Mouse (Mus musculus): ENCODE measurements around the gene Gga1. TPM values are rescaled to one million over a fixed set of nuclear protein-coding genes. Genes with fewer than 3 reads are reported as not detected.
A peak's percentile ranks its signal among the peaks of the same experiment; 100 is the strongest.

Gene Gga1
- polyA plus RNA-seq (2015; fragmentation: Nextera tagmentation; extraction: Ambion mirVana), result 54.0 and 56.2 TPM in 2 replicates

DNA sequence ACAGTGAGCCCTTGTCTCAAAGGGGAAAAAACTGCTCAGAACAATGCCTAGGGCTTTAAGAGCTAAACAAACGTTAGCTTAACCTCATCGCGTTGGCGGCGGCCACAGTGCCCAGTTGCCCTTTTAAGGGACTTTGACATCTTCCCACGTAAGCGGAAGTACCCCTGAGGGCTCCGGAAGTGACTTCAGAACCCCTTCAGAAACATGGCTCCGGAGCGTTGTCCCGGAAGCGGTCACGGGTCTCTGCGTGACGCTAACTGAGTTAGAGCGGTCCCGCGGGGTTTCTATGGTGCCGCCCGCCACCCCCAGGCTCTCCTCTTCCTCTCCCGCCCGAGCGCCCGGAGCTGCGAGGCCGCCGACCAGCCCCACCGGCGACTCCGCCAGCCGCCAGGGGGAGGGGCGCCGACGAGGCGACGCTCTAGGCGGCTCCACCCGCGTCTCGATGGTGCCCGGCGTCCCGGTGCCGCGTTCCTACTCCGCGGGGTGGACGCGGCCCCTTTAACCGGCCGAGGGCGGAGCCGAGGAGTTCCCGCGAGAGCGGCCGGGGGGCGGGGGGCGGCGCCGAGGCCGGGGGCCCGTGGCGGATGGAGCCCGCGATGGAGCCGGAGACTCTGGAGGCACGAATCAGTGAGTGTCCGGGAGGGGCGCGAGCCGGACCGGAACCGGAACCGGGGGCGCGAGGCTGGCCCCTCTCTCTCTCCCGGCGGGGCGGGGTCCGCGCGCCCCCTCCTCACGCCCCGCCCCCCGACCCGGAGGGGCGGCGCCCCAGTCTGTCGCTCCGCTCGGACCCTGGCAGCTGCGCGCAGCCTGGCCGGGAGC, at the start of gene Gga1:
Gga1 (plus strand) TSS at position 200 of the 819 bp plus-strand sequence.
- Histone ChIP-seq H3K27ac (peak within 1 kb of the TSS; percentile 99), H3K9ac (peak within 1 kb of the TSS; percentile 86), H3K4me1 (peaks cover 56% of the 10 kb centered on the region), H3K9me3 (no peaks in the 10 kb centered on the region), H3K27me3 (no peaks in the 10 kb centered on the region), H3K4me2 (peak within 1 kb of the TSS; percentile 89), H3K36me3 (peaks cover 24% of the 10 kb centered on the region), H3K4me3 (peak within 1 kb of the TSS; percentile 70)
- peak; percentile 88 for ATAC-seq (ENCODE audit: borderline replicate concordance, extremely low read depth, low FRiP score, low TSS enrichment)
- WGBS, result under 1% methylated on average over 70 of the region's 95 CpGs

DNA sequence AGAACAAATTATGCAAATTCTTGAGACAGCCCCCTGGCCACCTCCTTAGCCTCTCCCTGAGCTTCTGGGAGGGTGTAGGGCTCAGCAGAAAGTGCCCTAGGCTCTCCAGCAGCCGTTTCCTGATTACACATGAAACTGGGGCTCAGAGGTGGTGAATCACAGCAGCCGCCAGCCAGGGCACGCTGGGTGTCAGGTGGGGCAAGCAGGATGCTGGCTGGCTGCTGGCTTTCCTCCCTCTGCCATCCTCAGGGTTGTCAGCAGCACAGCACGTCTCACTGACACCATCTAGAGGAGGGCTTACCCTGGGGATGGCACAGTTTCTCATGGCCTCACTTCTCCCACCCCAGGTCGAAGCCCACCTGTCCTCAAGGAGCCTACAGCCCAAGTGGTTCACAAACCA, 48.7 kb upstream of the Gga1 start:
- no peaks in the 10 kb centered on the region for H3K9me3 ChIP-seq
- H3K27me3 ChIP-seq, result no peaks in the 10 kb centered on the region
- H3K4me2 ChIP-seq, result no peak overlapping the region
- no peak overlapping the region for H3K4me3 ChIP-seq
- no peak overlapping the region for H3K9ac ChIP-seq
- H3K36me3 ChIP-seq, result no peaks in the 10 kb centered on the region
- ATAC-seq (ENCODE audit: borderline replicate concordance, extremely low read depth, low FRiP score, low TSS enrichment), result no peak
- 0 out of 2 replicates have a peak overlapping the region, but pooled peaks have one; percentile 13 for H3K27ac ChIP-seq
- WGBS, result 19% methylated on average over 5 of the region's 5 CpGs
- H3K4me1 ChIP-seq, result peaks cover 44% of the 10 kb centered on the region

DNA sequence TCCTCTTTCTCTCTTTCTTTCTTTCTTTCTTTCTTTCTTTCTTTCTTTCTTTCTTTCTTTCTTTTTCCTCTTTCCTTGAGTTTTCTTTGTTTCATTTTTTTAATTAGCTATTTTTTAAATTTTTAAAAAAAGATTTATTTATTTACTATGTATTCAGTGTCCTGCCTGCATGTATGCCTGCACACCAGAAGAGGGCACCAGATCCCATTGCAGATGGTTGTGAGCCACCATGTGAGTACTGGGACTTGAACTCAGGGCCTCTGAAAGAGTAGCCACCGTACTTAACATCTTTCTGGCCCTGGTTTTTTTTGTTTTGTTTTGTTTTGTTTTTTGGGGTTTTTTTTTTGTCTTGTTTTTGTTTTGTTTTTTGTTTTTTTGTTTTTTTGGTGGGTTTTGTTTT, 47.4 kb upstream of the Gga1 start:
- peaks cover 57% of the 10 kb centered on the region for H3K4me1 ChIP-seq
- H3K4me3 ChIP-seq, result no peak overlapping the region
- no peaks in the 10 kb centered on the region for H3K9me3 ChIP-seq
- H3K9ac ChIP-seq, result no peak overlapping the region
- H3K36me3 ChIP-seq, result no peaks in the 10 kb centered on the region
- no peaks in the 10 kb centered on the region for H3K27me3 ChIP-seq
- no peak overlapping the region for H3K27ac ChIP-seq
- 85% methylated on average over 1 of the region's 1 CpGs for WGBS
- ATAC-seq (ENCODE audit: borderline replicate concordance, extremely low read depth, low FRiP score, low TSS enrichment), result no peak
- H3K4me2 ChIP-seq, result no peak overlapping the region

DNA sequence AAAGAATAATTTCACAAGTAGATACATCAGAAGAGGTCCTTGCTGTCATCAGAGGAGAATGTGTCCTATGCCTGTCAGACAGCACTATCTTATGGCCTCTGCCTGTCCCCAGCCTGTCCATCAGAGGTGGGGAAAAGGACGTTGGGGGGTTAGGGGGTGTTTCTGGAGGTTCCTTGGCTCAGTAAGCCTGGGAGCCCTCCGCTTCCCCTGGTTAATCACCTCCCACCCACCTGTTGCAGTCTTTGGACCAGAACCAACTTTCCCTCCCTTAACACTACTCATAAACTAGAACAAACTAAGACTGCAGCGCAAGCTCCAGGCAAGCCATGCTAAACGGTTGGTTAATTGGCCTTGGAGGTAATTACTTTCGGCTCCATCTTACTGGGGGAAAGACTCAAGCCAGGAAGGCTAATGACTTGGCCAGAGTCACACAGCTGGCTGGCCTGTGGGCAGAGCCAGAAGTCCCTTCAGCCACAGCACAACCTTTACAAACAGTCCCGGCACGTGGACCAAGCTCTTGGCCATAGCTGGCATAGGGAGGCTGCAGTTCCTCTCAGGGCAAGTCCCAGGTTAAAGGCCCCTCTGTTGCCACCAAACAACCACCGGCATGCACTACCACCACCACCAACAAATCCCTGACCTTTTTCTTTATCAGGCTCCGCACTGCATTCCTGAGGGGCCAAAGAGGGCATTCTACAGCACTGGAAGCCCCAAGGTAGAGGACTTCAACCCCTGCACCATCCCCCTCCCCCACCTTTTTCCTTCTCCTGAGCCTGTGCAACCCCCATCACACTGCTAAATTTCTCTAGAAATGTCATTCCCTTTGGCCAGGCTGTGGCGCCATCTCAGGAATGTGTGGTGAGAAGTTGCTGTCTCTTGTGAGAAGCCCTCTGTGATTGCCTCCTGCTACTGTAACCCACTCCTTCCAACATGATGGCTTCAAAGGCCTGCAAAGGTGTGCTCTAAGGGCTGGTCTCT, 46.0 kb upstream of the Gga1 start:
- Histone ChIP-seq H3K4me1 (peaks cover 71% of the 10 kb centered on the region), H3K4me2 (peak overlapping the region; percentile 46), H3K36me3 (no peaks in the 10 kb centered on the region), H3K9me3 (no peaks in the 10 kb centered on the region), H3K4me3 (peak overlapping the region; percentile 21; the same call in 1 of the 2 replicates), H3K9ac (no peak overlapping the region), H3K27ac (peak overlapping the region; percentile 93), H3K27me3 (no peaks in the 10 kb centered on the region)
- 44% methylated on average over 10 of the region's 10 CpGs for WGBS
- no peak for ATAC-seq (ENCODE audit: borderline replicate concordance, extremely low read depth, low FRiP score, low TSS enrichment)

DNA sequence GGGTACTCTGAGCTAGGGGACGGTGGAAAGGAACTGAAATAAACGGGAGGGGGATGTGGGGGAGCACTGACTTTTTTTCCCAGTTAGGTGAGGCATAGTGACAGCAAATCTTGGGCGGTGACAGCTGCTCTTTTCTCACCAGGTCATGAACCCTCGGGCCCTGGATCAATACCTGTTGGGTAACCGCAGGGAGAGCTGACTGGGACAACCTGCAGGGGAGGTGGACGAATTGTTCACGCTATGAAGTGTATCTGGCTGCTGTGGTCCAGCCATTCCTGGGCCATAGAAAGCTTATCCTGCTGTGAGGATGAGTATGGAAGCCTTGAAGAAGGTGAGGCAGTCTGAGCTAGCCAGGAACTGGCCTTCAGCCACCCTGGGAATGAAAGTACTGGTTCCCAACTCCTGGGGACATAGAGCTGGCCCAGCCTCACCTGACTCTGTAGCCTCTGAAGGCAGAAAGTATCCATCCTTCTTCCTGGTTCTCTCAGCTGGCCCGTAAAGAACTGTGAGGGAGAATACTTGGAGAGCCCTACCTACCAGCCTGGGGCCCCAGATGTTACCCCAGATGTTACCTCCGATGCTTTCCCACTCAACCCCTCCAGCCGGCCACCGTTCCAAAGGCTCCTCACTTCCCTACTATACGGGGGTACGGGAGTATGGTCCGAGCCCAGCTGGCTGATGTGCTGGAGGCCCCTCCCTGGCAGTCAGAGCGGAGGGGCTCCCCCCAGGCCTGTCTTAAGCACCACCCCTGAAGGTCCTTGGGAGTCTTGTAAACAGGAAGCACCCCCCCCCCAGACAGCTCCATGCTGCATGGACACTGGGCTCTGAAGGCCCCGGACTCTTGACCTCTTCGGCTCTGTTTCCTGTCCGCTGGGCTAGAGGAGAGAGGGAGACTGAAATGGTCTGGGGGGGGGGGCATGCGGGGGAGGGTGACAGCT, 45.0 kb upstream of the Gga1 start:
- H3K9ac ChIP-seq, result 0 out of 2 replicates have a peak overlapping the region, but pooled peaks have one; percentile 18
- no peaks in the 10 kb centered on the region for H3K36me3 ChIP-seq
- H3K27me3 ChIP-seq, result no peaks in the 10 kb centered on the region
- H3K27ac ChIP-seq, result peak overlapping the region; percentile 93
- no peaks in the 10 kb centered on the region for H3K9me3 ChIP-seq
- 30% methylated on average over 19 of the region's 19 CpGs for WGBS
- ATAC-seq (ENCODE audit: borderline replicate concordance, extremely low read depth, low FRiP score, low TSS enrichment), result peak; percentile 72
- H3K4me3 ChIP-seq, result peak overlapping the region; percentile 21
- H3K4me2 ChIP-seq, result peak overlapping the region; percentile 46
- H3K4me1 ChIP-seq, result peaks cover 73% of the 10 kb centered on the region

DNA sequence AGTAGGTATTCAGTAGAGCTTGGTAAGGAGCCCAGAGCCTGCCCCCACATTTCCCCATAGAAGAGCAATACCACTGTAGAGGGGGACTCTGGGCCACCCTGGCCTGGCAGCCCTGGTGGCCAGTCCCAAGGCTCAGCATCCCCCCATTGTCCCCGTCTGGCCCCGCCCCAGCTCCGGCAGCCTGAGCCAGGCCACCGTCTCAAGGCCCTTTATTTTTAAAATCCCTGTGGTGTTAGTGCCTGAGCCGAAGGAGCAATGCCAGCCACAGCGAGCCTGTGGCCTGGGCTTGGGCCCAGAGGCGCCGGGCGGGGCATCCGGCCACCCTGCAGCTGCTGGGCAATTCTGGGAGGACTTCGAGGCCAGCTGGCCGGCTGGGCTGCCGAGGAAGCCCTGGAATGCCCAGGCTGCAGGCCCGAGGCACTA, 44.3 kb upstream of the Gga1 start:
- H3K36me3 ChIP-seq, result no peaks in the 10 kb centered on the region
- H3K9ac ChIP-seq, result peak overlapping the region; percentile 30; the same call in 1 of the 2 replicates
- no peak overlapping the region for H3K4me3 ChIP-seq
- H3K4me1 ChIP-seq, result peaks cover 73% of the 10 kb centered on the region
- peak; percentile 75 for ATAC-seq (ENCODE audit: borderline replicate concordance, extremely low read depth, low FRiP score, low TSS enrichment)
- H3K9me3 ChIP-seq, result no peaks in the 10 kb centered on the region
- no peaks in the 10 kb centered on the region for H3K27me3 ChIP-seq
- H3K4me2 ChIP-seq, result peak overlapping the region; percentile 46
- WGBS, result 19% methylated on average over 14 of the region's 14 CpGs
- H3K27ac ChIP-seq, result peak overlapping the region; percentile 93

DNA sequence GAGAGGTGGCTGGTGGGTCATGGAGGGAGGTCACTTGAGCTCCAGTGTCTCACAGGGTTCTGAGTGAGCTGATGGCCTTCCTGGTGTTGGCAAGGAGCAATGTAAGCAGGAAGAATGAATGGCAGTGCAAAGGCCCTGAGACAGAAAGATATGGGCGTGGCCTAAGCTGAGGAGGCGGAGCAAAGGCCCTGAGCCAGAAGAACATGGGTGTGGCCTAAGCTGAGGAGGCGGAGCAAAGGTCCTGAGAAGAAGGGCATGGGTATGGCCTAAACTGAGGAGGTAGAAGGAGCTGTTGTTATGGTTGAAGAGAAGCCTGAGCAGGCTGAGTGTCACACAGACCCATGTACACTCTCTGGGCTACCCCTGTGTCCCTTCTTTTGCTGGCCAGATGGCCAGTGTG, 43.4 kb upstream of the Gga1 start:
- H3K9ac ChIP-seq, result no peak overlapping the region
- H3K9me3 ChIP-seq, result no peaks in the 10 kb centered on the region
- ATAC-seq (ENCODE audit: borderline replicate concordance, extremely low read depth, low FRiP score, low TSS enrichment), result no peak
- H3K4me2 ChIP-seq, result no peak overlapping the region
- peaks cover 64% of the 10 kb centered on the region for H3K4me1 ChIP-seq
- no peaks in the 10 kb centered on the region for H3K36me3 ChIP-seq
- H3K27me3 ChIP-seq, result no peaks in the 10 kb centered on the region
- H3K27ac ChIP-seq, result peak overlapping the region; percentile 93
- WGBS, result 79% methylated on average over 3 of the region's 3 CpGs
- no peak overlapping the region for H3K4me3 ChIP-seq

DNA sequence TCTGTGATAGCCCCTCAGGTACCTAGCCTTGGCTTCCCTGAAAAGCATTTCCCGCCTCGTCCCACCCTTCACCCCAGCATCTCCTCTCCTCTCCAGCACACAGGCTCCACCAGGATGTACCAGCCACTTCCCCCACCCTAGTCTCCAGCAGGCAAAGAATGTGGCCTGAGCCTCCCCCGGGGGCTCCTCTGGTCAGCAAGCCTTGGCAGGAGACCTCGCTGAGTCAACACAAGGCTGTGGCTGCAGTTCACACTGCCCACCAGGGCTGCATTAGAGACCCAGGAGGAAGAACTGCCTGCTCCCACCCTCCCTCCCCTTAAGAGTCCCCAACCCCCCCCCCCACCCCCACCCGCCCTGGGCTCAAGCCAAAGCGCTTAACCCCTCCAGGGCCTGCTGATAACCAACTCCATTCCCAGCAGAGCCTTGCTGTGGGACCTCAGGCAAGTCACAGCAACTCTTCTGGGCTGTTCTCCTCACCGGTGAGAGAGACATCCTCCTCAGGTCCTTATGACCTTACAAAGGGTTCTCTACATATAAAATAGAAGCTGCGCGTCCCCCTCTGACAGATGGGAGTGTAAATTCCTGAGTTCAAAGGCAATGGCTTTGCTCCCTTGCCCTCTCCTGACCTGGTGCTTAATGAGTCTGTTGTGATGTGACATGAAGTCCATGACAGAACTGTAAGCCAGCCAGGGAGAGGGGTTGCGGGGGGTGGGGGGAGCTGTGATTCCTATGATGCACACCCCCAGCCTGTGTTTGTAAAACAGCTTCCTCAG, 42.6 kb upstream of the Gga1 start:
- H3K4me2 ChIP-seq, result peak overlapping the region; percentile 10
- 13% methylated on average over 10 of the region's 10 CpGs for WGBS
- H3K4me1 ChIP-seq, result peaks cover 70% of the 10 kb centered on the region
- H3K36me3 ChIP-seq, result no peaks in the 10 kb centered on the region
- H3K9ac ChIP-seq, result no peak overlapping the region; the same call in 1 of the 2 replicates
- peak; percentile 37; the same call in 1 of the 2 replicates for ATAC-seq (ENCODE audit: borderline replicate concordance, extremely low read depth, low FRiP score, low TSS enrichment)
- peak overlapping the region; percentile 93 for H3K27ac ChIP-seq
- no peaks in the 10 kb centered on the region for H3K9me3 ChIP-seq
- no peaks in the 10 kb centered on the region for H3K27me3 ChIP-seq
- no peak overlapping the region for H3K4me3 ChIP-seq

DNA sequence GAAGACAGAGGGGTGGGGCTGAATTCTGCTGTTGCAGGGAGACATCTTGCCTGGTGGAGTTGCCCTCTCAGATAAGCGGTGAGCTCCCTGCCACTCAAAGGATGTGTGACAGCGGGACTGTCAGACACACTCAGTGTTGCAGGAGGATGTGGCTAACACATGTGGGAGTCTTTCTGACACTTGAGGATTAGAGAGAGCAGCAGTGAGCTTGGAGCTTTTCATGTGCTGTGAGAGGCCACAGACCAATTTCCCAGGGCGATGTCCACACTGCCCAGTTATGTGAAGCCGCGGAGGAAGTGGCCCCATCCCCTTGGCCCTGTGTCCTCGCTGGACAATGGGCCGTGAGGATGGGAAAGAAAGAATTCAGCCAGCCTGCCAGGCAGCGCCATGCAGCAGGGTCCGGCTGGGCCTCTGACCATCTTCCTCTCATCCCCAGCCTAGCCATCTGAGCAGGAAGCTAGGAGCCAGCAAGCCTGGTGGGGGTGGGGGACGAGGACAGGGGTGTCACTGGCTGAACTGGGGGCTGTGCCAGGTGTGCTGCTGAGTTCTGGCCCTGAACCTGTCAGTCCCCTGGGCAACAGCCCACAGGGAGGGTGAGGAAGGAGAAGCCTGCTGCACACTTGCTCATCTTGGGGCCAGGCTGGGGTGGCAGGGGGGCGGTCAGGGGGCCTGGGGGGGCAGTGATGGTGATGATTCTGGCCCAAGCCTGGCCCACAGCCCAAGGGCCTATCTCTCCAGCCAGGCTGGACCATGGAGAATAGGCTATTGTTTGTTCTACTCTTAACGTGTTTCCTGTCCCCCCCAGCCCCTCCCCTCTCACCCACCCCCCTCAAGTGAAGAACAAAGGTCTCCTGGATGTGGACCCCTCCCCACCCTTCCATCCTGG, 41.5 kb upstream of the Gga1 start:
- WGBS, result 14% methylated on average over 11 of the region's 12 CpGs
- Histone ChIP-seq H3K27ac (peak overlapping the region; percentile 93), H3K9ac (peak overlapping the region; percentile 16; the same call in 1 of the 2 replicates), H3K9me3 (no peaks in the 10 kb centered on the region), H3K36me3 (no peaks in the 10 kb centered on the region), H3K4me1 (peaks cover 80% of the 10 kb centered on the region), H3K4me2 (peak overlapping the region; percentile 19; the same call in 1 of the 2 replicates), H3K4me3 (no peak overlapping the region), H3K27me3 (no peaks in the 10 kb centered on the region)
- peak; percentile 2; the same call in 1 of the 2 replicates for ATAC-seq (ENCODE audit: borderline replicate concordance, extremely low read depth, low FRiP score, low TSS enrichment)

Data from lung, embryonic 15.5 days (tissue).